ENCODE assay signal across 14 mouse cellular contexts in the genomic region with DNA sequence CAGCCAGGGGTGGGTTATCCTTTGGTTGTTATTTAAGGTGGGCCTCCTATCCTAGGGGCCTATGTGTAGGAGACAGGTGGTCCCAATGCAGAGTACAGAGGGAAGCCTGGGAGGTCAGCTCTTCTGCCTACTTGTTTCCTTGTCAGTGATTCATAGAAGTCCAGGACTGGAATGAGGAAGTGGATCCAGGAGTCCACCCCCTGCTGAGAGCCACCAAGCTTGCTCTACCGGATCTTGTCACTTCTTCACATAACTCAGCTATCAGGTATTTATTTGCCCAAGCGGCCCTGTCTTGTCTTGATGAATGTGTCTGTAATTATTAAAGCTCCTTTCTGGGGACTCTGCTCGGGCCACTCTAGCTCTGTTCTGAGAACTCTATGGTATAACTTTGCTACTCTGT. TPM values are rescaled to one million over a fixed set of nuclear protein-coding genes. Genes with fewer than 3 reads are reported as not detected.
A peak's percentile ranks its signal among the peaks of the same experiment; 100 is the strongest.
DNase-seq lines count a peak whose midpoint lies in the region; ATAC-seq and TF ChIP-seq lines count a peak whose summit lies in the region.
"Had no signal": no experiment of that assay in that cellular context is flagged by ENCODE, and none has a peak within 500 bp of the region (broad histone marks: within the 10 kb centered on the region; RNA-seq: fewer than 3 reads in every experiment).

No protein-coding gene starts in this region.

- peaks cover 27% of the 10 kb centered on the region for H3K4me1 ChIP-seq in small intestine, adult 2 months (ENCODE audit: control insufficient read depth, insufficient read depth, insufficient read length, low read length)
- H3K4me1 ChIP-seq: limb, embryonic 12.5 days had no signal

- TF ChIP-seq POLR2A in small intestine, adult 2 months (IDR thresholded peaks at IDR 0.05; ENCODE audit: low read depth, low read length) = no peak

- peak; percentile 43 to 62 for DNase-seq in lung, adult 18-20 months
- no peak for DNase-seq in lung, postnatal 4 days
- peak; percentile 80 for DNase-seq in R1 (ENCODE audit: low read depth, low spot score)
- peak; percentile 92 for DNase-seq in kidney, adult 9 months
- no peak for DNase-seq in gastrocnemius, postnatal 14 days
- DNase-seq in cerebellum, postnatal 4 days (ENCODE audit: low spot score in 2 of 2) = no peak
- DNase-seq: cerebellum, postnatal 10 days; gastrocnemius, postnatal 25 days; right cerebral cortex, postnatal 25 days; thymus, postnatal 25 days had no signal

- peak overlapping the region; percentile 65 for H3K27ac ChIP-seq in small intestine, adult 2 months (ENCODE audit: insufficient read depth, low read depth, low read length)
- H3K27ac ChIP-seq: limb, embryonic 12.5 days had no signal

- WGBS in small intestine, adult 2 months = 12% methylated on average over 3 of the region's 3 CpGs

- no peak for ATAC-seq in megakaryocyte-erythroid progenitor cell, adult 5-6 weeks (replicated peaks; ENCODE audit: low FRiP score, low TSS enrichment, poor library complexity, severe bottlenecking)
- ATAC-seq: CD4-positive, CD25-positive, alpha-beta regulatory T cell, adult 4 months had no signal

- TF ChIP-seq CTCF in small intestine, adult 2 months (IDR thresholded peaks at IDR 0.05; ENCODE audit: extremely low read depth, insufficient read length, insufficient replicate concordance, low read depth, low read length) = no peak

- H3K4me3 ChIP-seq in small intestine, adult 2 months (ENCODE audit: low read depth, low read length) = no peak overlapping the region
- H3K4me3 ChIP-seq: limb, embryonic 12.5 days had no signal

- H3K27me3 ChIP-seq in small intestine, adult 2 months (ENCODE audit: control insufficient read depth, insufficient read depth, low read length) = no peaks in the 10 kb centered on the region
- H3K27me3 ChIP-seq: limb, embryonic 12.5 days had no signal

- intact Hi-C loops in gastrocnemius, postnatal 14 days (cut with DNase I; ENCODE audit: low total_unique reads) = no loop called here

- H3K36me3 ChIP-seq in small intestine, adult 2 months (ENCODE audit: control insufficient read depth, insufficient read depth, low read length) = no peaks in the 10 kb centered on the region
- H3K36me3 ChIP-seq: limb, embryonic 12.5 days had no signal

RNA-seq across cellular contexts. Expression of a gene that starts 24.8 kb away (rescaled TPM):
- 18.0 and 55.9 TPM in 2 replicates for polyA plus RNA-seq in small intestine, adult 2 months (2012; rRNA removed)
- not detected in 2 replicates for total RNA-seq in megakaryocyte-erythroid progenitor cell, adult 5-6 weeks (2014; fragmentation: Nextera tagmentation)
- not detected in 2 replicates for total RNA-seq in megakaryocyte-erythroid progenitor cell, adult 5-6 weeks (2017)
- total RNA-seq in gastrocnemius, postnatal 14 days (2021) = under 1 TPM; 0.23 to 0.55 TPM

Comparison
In these comparisons a context has a peak if more than half of its experiments do, and no peak if none do; other contexts are left out.
1. DNase-seq: peak in lung, adult 18-20 months (2 of 2), R1 (single experiment) and kidney, adult 9 months (single experiment); none in lung, postnatal 4 days (0 of 2), gastrocnemius, postnatal 14 days (single experiment) and cerebellum, postnatal 4 days (0 of 2).